Mouse (Mus musculus) G1E (cell line): ENCODE measurements around the gene Necab2.

Source experiments
- CTCF ChIP-seq: IDR thresholded peaks from 2 replicates; pipeline ENCODE4 v1.5.1; 2012; ENCODE audit warnings: low read depth, low read length, inconsistent platforms, mixed read lengths
- GATA1 ChIP-seq: IDR thresholded peaks from 2 replicates; pipeline ENCODE4 v1.6.1; 2012; ENCODE audit warnings: borderline replicate concordance, low read length, inconsistent platforms, mixed read lengths

GRCm38 (mm10) chr8:119499836-119500235, 53.3 kb downstream of the Necab2 start:
- no peak for TF ChIP-seq CTCF
- no peak for TF ChIP-seq GATA1
